Mouse (Mus musculus): Measurements from ENCODE around the gene Gdf3.
A peak's percentile ranks its signal among the peaks of the same experiment; 100 is the strongest.
"Not testable (repeated sequence)": the region's sequence is repeated elsewhere in the genome, so short reads cannot be mapped to it uniquely, and the experiment has no call there.

Gene Gdf3

GRCm38 (mm10) chr6:122609771-122610170, at the start of gene Gdf3:
TSS of gene Gdf3 (minus strand) at chr6:122610087.
- DNase-seq (ENCODE audit: low spot score), result no peak

- DNase-seq (ENCODE audit: low spot score), result peak; percentile 72
Observed at GRCm38 (mm10) chr6:122659567-122659966, 49.7 kb upstream of the Gdf3 start.

- DNase-seq (ENCODE audit: low spot score), result no peak
Observed at GRCm38 (mm10) chr6:122657630-122658029, 47.7 kb upstream of the Gdf3 start.

- no peak for DNase-seq (ENCODE audit: low spot score)
Observed at GRCm38 (mm10) chr6:122654301-122654700, 44.4 kb upstream of the Gdf3 start.

GRCm38 (mm10) chr6:122650398-122650980, 40.6 kb upstream of the Gdf3 start:
- DNase-seq (ENCODE audit: low spot score), result no peak

GRCm38 (mm10) chr6:122649903-122650302, 40.0 kb upstream of the Gdf3 start:
- DNase-seq (ENCODE audit: low spot score), result no peak

- not testable (repeated sequence) for DNase-seq (ENCODE audit: low spot score)
Observed at GRCm38 (mm10) chr6:122644196-122644595, 34.3 kb upstream of the Gdf3 start.

- not testable (repeated sequence) for DNase-seq (ENCODE audit: low spot score)
Observed at GRCm38 (mm10) chr6:122637566-122637965, 27.7 kb upstream of the Gdf3 start.

GRCm38 (mm10) chr6:122636666-122637065, 26.8 kb upstream of the Gdf3 start:
- no peak for DNase-seq (ENCODE audit: low spot score)

- no peak for DNase-seq (ENCODE audit: low spot score)
Observed at GRCm38 (mm10) chr6:122635315-122635714, 25.4 kb upstream of the Gdf3 start.

- DNase-seq (ENCODE audit: low spot score), result peak; percentile 43
Observed at GRCm38 (mm10) chr6:122633411-122633810, 23.5 kb upstream of the Gdf3 start.

- no peak for DNase-seq (ENCODE audit: low spot score)
Observed at GRCm38 (mm10) chr6:122627469-122628108, 17.7 kb upstream of the Gdf3 start.

GRCm38 (mm10) chr6:122626110-122626509, 16.2 kb upstream of the Gdf3 start, which contains the start of gene Dppa3:
TSS of gene Dppa3 (plus strand) at chr6:122626410.
- no peak for DNase-seq (ENCODE audit: low spot score)

GRCm38 (mm10) chr6:122625156-122625555, 15.3 kb upstream of the Gdf3 start:
- no peak for DNase-seq (ENCODE audit: low spot score)

- DNase-seq (ENCODE audit: low spot score), result no peak
Observed at GRCm38 (mm10) chr6:122624480-122624879, 14.6 kb upstream of the Gdf3 start.

- no peak for DNase-seq (ENCODE audit: low spot score)
Observed at GRCm38 (mm10) chr6:122621066-122621465, 11.2 kb upstream of the Gdf3 start.

GRCm38 (mm10) chr6:122616022-122616421, 6.1 kb upstream of the Gdf3 start:
- no peak for DNase-seq (ENCODE audit: low spot score)

- DNase-seq (ENCODE audit: low spot score), result no peak
Observed at GRCm38 (mm10) chr6:122614047-122614446, 4.2 kb upstream of the Gdf3 start.

GRCm38 (mm10) chr6:122612426-122612825, 2.5 kb upstream of the Gdf3 start:
- no peak for DNase-seq (ENCODE audit: low spot score)

- no peak for DNase-seq (ENCODE audit: low spot score)
Observed at GRCm38 (mm10) chr6:122609377-122609728, 534 bp downstream of the Gdf3 start.

- no peak for DNase-seq (ENCODE audit: low spot score)
Observed at GRCm38 (mm10) chr6:122608434-122609376, 1.2 kb downstream of the Gdf3 start.

- no peak for DNase-seq (ENCODE audit: low spot score)
Observed at GRCm38 (mm10) chr6:122607700-122608099, 2.2 kb downstream of the Gdf3 start.

- no peak for DNase-seq (ENCODE audit: low spot score)
Observed at GRCm38 (mm10) chr6:122606661-122607060, 3.2 kb downstream of the Gdf3 start.
